Mouse (Mus musculus) cortical plate, adult 2 months (tissue): ENCODE data around the gene Pacsin2.

Source experiments
- CTCF ChIP-seq: fragments of 200-500 bp; IDR thresholded peaks from 2 replicates; pipeline ENCODE4 v1.5.1; 2011; ENCODE audit warnings: mild to moderate bottlenecking, control low read depth, low read length; ENCODE audit not compliant: insufficient read depth; ENCODE audit errors: extremely low read depth
- POLR2A ChIP-seq: fragments of 200-500 bp; IDR thresholded peaks from 2 replicates; pipeline ENCODE4 v1.6.1; 2011; ENCODE audit warnings: mild to moderate bottlenecking, low read length, control low read depth; ENCODE audit not compliant: insufficient read depth; ENCODE audit errors: extremely low read depth

GRCm38 (mm10) chr15:83344956-83345355 is 119.5 kb downstream of the Pacsin2 start:
- no peak for TF ChIP-seq POLR2A
- TF ChIP-seq CTCF = no peak
